Mouse (Mus musculus): ENCODE data around the gene Fopnl. TPM values are rescaled to one million over a fixed set of nuclear protein-coding genes. Genes with fewer than 3 reads are reported as not detected.

Fopnl gene
- 24.0 and 27.4 TPM in 2 replicates for polyA plus RNA-seq (2012; rRNA removed)

DNA sequence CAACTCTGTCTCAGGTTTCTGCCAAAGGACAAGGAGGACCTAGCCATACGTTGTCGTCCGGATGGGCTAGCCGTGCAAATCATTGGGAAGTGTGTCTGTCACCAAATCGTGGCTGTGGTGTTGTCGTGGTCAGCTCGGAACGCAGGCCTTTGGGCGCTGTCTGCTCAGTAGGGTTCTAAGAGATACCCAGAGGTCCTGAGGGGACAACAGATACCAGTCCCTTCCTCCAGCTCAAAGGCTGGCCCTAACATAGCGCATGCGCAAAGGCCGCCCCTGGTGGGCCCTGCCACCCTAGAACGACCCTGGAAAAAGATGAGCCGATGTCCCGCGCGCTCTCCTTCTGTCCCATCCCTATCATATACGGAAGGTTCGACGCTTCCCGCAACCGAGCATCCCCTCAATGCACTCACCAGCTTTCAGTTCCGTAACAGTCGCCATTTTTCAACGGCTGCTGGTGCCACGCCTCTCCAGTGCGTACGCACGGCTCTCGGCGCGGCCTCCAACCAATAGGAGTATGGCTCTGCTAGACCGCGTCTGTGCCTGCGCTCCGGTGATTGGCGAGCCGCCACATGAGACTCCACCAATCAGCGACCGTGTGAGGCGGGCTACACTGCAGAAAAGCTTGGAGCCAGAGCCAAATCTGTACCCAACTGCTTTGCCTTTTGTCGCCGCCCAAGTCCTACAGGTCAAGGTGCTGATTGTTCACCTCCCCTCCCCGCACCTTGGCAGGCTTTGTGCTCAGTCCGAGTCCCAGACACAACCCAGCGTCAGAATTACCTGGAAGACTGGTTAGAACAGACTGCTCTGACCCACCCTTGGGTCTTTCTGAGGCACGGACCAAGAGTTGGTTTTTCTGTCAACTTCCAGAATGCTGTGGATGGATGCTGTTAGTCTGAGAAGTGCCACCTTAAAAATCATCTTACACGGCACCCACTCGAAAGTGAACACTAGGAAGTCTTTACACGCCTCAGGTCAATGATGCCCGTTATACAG lies at the start of gene Fopnl:
TSS of gene Fopnl (minus strand) at position 522 of the 993 bp plus-strand sequence.

DNA sequence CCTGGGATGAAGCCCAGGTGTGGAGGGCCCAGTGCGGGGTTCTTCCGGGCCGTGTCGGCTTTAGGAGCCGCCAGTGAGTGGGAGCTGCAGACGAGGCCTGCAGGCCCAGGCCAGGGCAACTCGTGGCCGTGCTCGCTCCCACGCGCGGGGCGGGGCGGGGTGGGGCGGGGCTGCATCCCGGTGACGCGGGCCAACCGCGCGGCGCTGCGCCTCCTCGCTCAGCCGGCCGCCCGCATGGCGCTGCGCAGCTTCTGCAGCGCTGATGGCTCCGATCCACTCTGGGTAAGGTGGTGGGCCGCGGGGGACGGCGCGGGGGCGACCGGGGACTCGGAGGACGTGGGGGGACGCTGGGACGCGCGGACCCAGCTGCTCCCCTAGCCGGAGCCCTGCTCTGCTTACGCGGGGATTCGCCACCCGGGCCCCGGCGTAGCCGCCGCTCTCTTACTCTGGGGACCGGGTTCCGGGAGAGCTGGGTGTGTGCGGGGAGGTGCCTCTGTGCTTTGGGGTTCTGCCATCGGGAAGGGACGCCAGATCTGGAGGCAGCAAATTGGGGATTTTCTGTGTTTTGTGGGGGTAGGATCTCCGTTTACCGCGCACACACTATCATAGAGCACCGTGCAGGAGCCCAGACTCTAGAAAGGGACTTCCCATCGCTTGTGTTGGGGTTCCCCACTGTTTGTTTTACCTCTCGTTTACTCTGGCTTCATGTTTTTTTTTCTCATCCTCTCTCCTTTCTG lies 44.3 kb upstream of the Fopnl start, which contains the start of gene Abcc1:
TSS of gene Abcc1 (plus strand) at position 197 of the 737 bp plus-strand sequence.

DNA sequence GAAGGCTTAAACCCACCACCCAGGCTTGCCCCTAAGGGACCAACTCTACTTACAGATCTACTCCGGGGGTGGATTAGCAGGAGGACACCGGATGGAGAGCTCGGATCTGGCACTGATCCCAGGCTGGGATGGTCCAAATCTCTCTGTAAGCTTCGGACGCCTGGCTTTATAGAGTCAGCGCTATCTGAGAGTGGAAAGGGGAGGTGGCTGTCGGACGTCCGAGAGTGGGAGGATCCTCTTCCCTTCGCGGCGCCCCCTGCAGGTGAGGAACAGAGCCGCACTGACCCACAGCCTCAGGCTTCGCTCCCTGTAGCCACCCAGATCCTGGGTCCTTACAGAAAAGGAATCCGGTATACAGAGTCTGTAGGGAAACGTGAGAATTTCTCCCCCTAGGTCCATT lies 26.0 kb downstream of the Fopnl start, which contains the start of gene Myh11:
TSS of gene Myh11 (minus strand) at position 150 of the 400 bp plus-strand sequence.

Other genes starting within 250 kb of the Fopnl start
- 39.5 and 45.1 TPM in 2 replicates for gene Nde1, start 154.1 kb downstream of the Fopnl start, polyA plus RNA-seq (2012; rRNA removed)
- 5.4 and 5.8 TPM in 2 replicates for gene Marf1, start 154.1 kb downstream of the Fopnl start, polyA plus RNA-seq (2012; rRNA removed)
- gene Myh11, start 26.0 kb downstream of the Fopnl start, polyA plus RNA-seq (2012; rRNA removed) = 0.39 and 0.58 TPM in 2 replicates
- gene Abcc1, start 44.2 kb upstream of the Fopnl start, polyA plus RNA-seq (2012; rRNA removed) = 2.2 and 2.4 TPM in 2 replicates
- not detected in 2 replicates for gene A630010A05Rik, start 244.9 kb upstream of the Fopnl start, polyA plus RNA-seq (2012; rRNA removed)

Measured in liver, embryonic 14 days (tissue).